Mouse (Mus musculus) lung, embryonic 14.5 days (tissue): ENCODE data around the gene Fat3. TPM values are rescaled to one million over a fixed set of nuclear protein-coding genes. Genes with fewer than 3 reads are reported as not detected.

ENCODE experiments used
- ATAC-seq: fragments of 200-750 bp; cut with Nextera tagmentation; 2 replicates; pipeline ENCODE4 v1.8.0; 2017; ENCODE audit warnings: mild to moderate bottlenecking, moderate TSS enrichment, moderate library complexity; ENCODE audit not compliant: insufficient read depth
- DNase-seq: peaks from one replicate; pipeline ENCODE4 v3.0.0-alpha.2; 2015
- H3K27ac ChIP-seq: fragments of 300-500 bp; sonication (generic); 2 replicates; pipeline ENCODE4 v1.5.1; 2014; ENCODE audit warnings: low read depth, mild to moderate bottlenecking, moderate library complexity
- H3K27me3 ChIP-seq: fragments of 300-500 bp; sonication (generic); 2 replicates; pipeline ENCODE4 v1.6.1; 2014; ENCODE audit warnings: low read length, control low read depth; ENCODE audit not compliant: insufficient read depth
- H3K36me3 ChIP-seq: fragments of 300-500 bp; sonication (generic); 2 replicates; pipeline ENCODE4 v1.6.1; 2014; ENCODE audit warnings: control low read depth; ENCODE audit not compliant: insufficient read depth
- H3K4me1 ChIP-seq: fragments of 300-500 bp; sonication (generic); 2 replicates; pipeline ENCODE4 v1.6.1; 2014; ENCODE audit warnings: antibody characterized with exemption, control low read depth; ENCODE audit not compliant: insufficient read depth
- H3K4me2 ChIP-seq: fragments of 300-500 bp; sonication (generic); 2 replicates; pipeline ENCODE4 v1.6.1; 2014; ENCODE audit warnings: mild to moderate bottlenecking
- H3K4me3 ChIP-seq: fragments of 300-500 bp; sonication (generic); 2 replicates; pipeline ENCODE4 v1.5.1; 2014; ENCODE audit warnings: low read depth, low read length
- H3K9ac ChIP-seq: fragments of 300-500 bp; sonication (generic); 2 replicates; pipeline ENCODE4 v1.6.1; 2014
- H3K9me3 ChIP-seq: fragments of 300-500 bp; sonication (generic); 2 replicates; pipeline ENCODE4 v1.6.1; 2016; ENCODE audit warnings: low read depth, low read length, control low read depth
- CTCF ChIP-seq: IDR thresholded peaks from 2 replicates; pipeline ENCODE4 v1.5.1; 2016; ENCODE audit warnings: antibody characterized with exemption, low read depth
- WGBS: fragments of 180-500 bp; shearing (Covaris S2); extraction: QIAGEN DNeasy Blood & Tissue Kit; methylation state at CpG from one replicate; pipeline ENCODE4 v1.1.7; 2014; 5-methylcytosine and 5-hydroxymethylcytosine counted together
- polyA plus RNA-seq: library from polyadenylated mRNA; unstranded; fragments of >200 nt; fragmentation: Nextera tagmentation; extraction: Ambion mirVana; gene quantifications from 2 replicates; pipeline ENCODE4 v1.2.1, GENCODE M21; 2014

Gene Fat3
- polyA plus RNA-seq, 1 experiment from 2014 or later: 1.2 TPM

- no peak overlapping the region for H3K27ac ChIP-seq
- no peaks in the 10 kb centered on the region for H3K27me3 ChIP-seq
Measured at GRCm38 (mm10) chr9:16046686-16047085, 454.4 kb downstream of the Fat3 start.

GRCm38 (mm10) chr9:16037375-16037774 is 463.7 kb downstream of the Fat3 start:
- no peak for ATAC-seq

More at GRCm38 (mm10) chr9:16046686-16047085, 454.4 kb downstream of the Fat3 start:
- Histone ChIP-seq H3K4me3 (no peak overlapping the region), H3K4me2 (no peak overlapping the region), H3K4me1 (no peaks in the 10 kb centered on the region), H3K9me3 (no peaks in the 10 kb centered on the region), H3K36me3 (no peaks in the 10 kb centered on the region), H3K9ac (no peak overlapping the region)
- TF ChIP-seq CTCF: no peak
- ATAC-seq: no peak
- 78% methylated on average over 2 of the region's 2 CpGs for WGBS
- no peak for DNase-seq

GRCm38 (mm10) chr9:16036346-16036745 is 464.7 kb downstream of the Fat3 start:
- H3K4me3 ChIP-seq: no peak overlapping the region
- no peak overlapping the region for H3K9ac ChIP-seq
- H3K4me2 ChIP-seq: no peak overlapping the region
- no peaks in the 10 kb centered on the region for H3K36me3 ChIP-seq
- no peak for ATAC-seq
- no peaks in the 10 kb centered on the region for H3K4me1 ChIP-seq
- no peak for TF ChIP-seq CTCF
- no peaks in the 10 kb centered on the region for H3K9me3 ChIP-seq
- H3K27me3 ChIP-seq: no peaks in the 10 kb centered on the region
- DNase-seq: no peak
- no peak overlapping the region for H3K27ac ChIP-seq

More at GRCm38 (mm10) chr9:16037375-16037774, 463.7 kb downstream of the Fat3 start:
- H3K9me3 ChIP-seq: no peaks in the 10 kb centered on the region
- no peak overlapping the region for H3K27ac ChIP-seq
- H3K4me3 ChIP-seq: no peak overlapping the region
- no peak for DNase-seq
- 59% methylated on average over 3 of the region's 3 CpGs for WGBS
- H3K4me2 ChIP-seq: no peak overlapping the region
- H3K36me3 ChIP-seq: no peaks in the 10 kb centered on the region
- H3K9ac ChIP-seq: no peak overlapping the region
- no peak for TF ChIP-seq CTCF
- no peaks in the 10 kb centered on the region for H3K27me3 ChIP-seq
- H3K4me1 ChIP-seq: no peaks in the 10 kb centered on the region

GRCm38 (mm10) chr9:16029715-16030285 is 471.3 kb downstream of the Fat3 start:
- H3K9ac ChIP-seq: no peak overlapping the region
- H3K27ac ChIP-seq: no peak overlapping the region
- H3K4me3 ChIP-seq: no peak overlapping the region
- TF ChIP-seq CTCF: no peak
- DNase-seq: no peak
- no peak overlapping the region for H3K4me2 ChIP-seq
- no peaks in the 10 kb centered on the region for H3K27me3 ChIP-seq
- 82% methylated on average over 11 of the region's 11 CpGs for WGBS
- no peak for ATAC-seq
- no peaks in the 10 kb centered on the region for H3K4me1 ChIP-seq
- H3K9me3 ChIP-seq: no peaks in the 10 kb centered on the region
- H3K36me3 ChIP-seq: no peaks in the 10 kb centered on the region

- Histone ChIP-seq H3K9ac (no peak overlapping the region), H3K4me3 (no peak overlapping the region), H3K27ac (no peak overlapping the region), H3K4me2 (no peak overlapping the region), H3K9me3 (no peaks in the 10 kb centered on the region), H3K4me1 (no peaks in the 10 kb centered on the region), H3K36me3 (no peaks in the 10 kb centered on the region), H3K27me3 (no peaks in the 10 kb centered on the region)
- TF ChIP-seq CTCF: no peak
- WGBS: 68% methylated on average over 4 of the region's 4 CpGs
- DNase-seq (no peak), ATAC-seq (no peak)
Measured at GRCm38 (mm10) chr9:16029066-16029465, 472.0 kb downstream of the Fat3 start.

GRCm38 (mm10) chr9:16028394-16028911 is 472.6 kb downstream of the Fat3 start:
- no peak for ATAC-seq
- Histone ChIP-seq H3K4me2 (no peak overlapping the region), H3K9me3 (no peaks in the 10 kb centered on the region), H3K36me3 (no peaks in the 10 kb centered on the region), H3K9ac (no peak overlapping the region), H3K27ac (no peak overlapping the region), H3K27me3 (no peaks in the 10 kb centered on the region), H3K4me3 (no peak overlapping the region), H3K4me1 (no peaks in the 10 kb centered on the region)
- no peak for TF ChIP-seq CTCF
- no peak for DNase-seq
- WGBS: 62% methylated on average over 4 of the region's 4 CpGs

- no peak for DNase-seq
- no peak overlapping the region for H3K4me3 ChIP-seq
- H3K27me3 ChIP-seq: no peaks in the 10 kb centered on the region
- TF ChIP-seq CTCF: no peak
- H3K9ac ChIP-seq: no peak overlapping the region
- no peaks in the 10 kb centered on the region for H3K36me3 ChIP-seq
- no peak overlapping the region for H3K4me2 ChIP-seq
- 58% methylated on average over 4 of the region's 4 CpGs for WGBS
- H3K27ac ChIP-seq: no peak overlapping the region
- no peak for ATAC-seq
- no peaks in the 10 kb centered on the region for H3K4me1 ChIP-seq
- H3K9me3 ChIP-seq: no peaks in the 10 kb centered on the region
Measured at GRCm38 (mm10) chr9:16026054-16026453, 475.0 kb downstream of the Fat3 start.

GRCm38 (mm10) chr9:16024706-16025105 is 476.4 kb downstream of the Fat3 start:
- H3K4me2 ChIP-seq: no peak overlapping the region
- no peak overlapping the region for H3K4me3 ChIP-seq
- DNase-seq: no peak
- H3K4me1 ChIP-seq: no peaks in the 10 kb centered on the region
- WGBS: 90% methylated on average over 7 of the region's 7 CpGs
- H3K27me3 ChIP-seq: no peaks in the 10 kb centered on the region
- no peak for ATAC-seq
- H3K9ac ChIP-seq: no peak overlapping the region
- no peaks in the 10 kb centered on the region for H3K9me3 ChIP-seq
- TF ChIP-seq CTCF: no peak
- H3K36me3 ChIP-seq: no peaks in the 10 kb centered on the region
- H3K27ac ChIP-seq: no peak overlapping the region
